Mouse (Mus musculus) kidney, adult 8-10 months (tissue): ENCODE results near the gene Gjb4.

Experiments
- DNase-seq, 2 experiments: peaks; one replicate each; pipeline ENCODE4 v3.0.0; 2022

Gene Gjb4

GRCm38 (mm10) chr4:127353951-127354438 is at the start of gene Gjb4:
Gjb4 (minus strand) TSS chr4:127354081.
- no peak for DNase-seq

- no peak for DNase-seq
Observed at GRCm38 (mm10) chr4:127402614-127403013, 48.7 kb upstream of the Gjb4 start.

- no peak for DNase-seq
Observed at GRCm38 (mm10) chr4:127402166-127402565, 48.3 kb upstream of the Gjb4 start.

- DNase-seq = no peak
Observed at GRCm38 (mm10) chr4:127400165-127401145, 46.6 kb upstream of the Gjb4 start.

- no peak for DNase-seq
Observed at GRCm38 (mm10) chr4:127395591-127395990, 41.7 kb upstream of the Gjb4 start.

GRCm38 (mm10) chr4:127389645-127390044 is 35.8 kb upstream of the Gjb4 start:
- no peak for DNase-seq

GRCm38 (mm10) chr4:127377344-127377743 is 23.5 kb upstream of the Gjb4 start:
- DNase-seq = peak in 1 of 2 experiments; percentile 11

- no peak for DNase-seq
Observed at GRCm38 (mm10) chr4:127375541-127376177, 21.8 kb upstream of the Gjb4 start.

GRCm38 (mm10) chr4:127374645-127375044 is 20.8 kb upstream of the Gjb4 start:
- no peak for DNase-seq

GRCm38 (mm10) chr4:127373491-127373890 is 19.6 kb upstream of the Gjb4 start:
- no peak for DNase-seq

- DNase-seq = no peak
Observed at GRCm38 (mm10) chr4:127371546-127371945, 17.7 kb upstream of the Gjb4 start.

GRCm38 (mm10) chr4:127370447-127370846 is 16.6 kb upstream of the Gjb4 start:
- DNase-seq = no peak

- DNase-seq = peak; percentile 12 to 52
Observed at GRCm38 (mm10) chr4:127368379-127368973, 14.6 kb upstream of the Gjb4 start.

GRCm38 (mm10) chr4:127365834-127366233 is 12.0 kb upstream of the Gjb4 start:
- no peak for DNase-seq

GRCm38 (mm10) chr4:127365433-127365832 is 11.6 kb upstream of the Gjb4 start:
- DNase-seq = no peak

GRCm38 (mm10) chr4:127364431-127364830 is 10.6 kb upstream of the Gjb4 start:
- no peak for DNase-seq

GRCm38 (mm10) chr4:127363331-127363730 is 9.4 kb upstream of the Gjb4 start:
- no peak for DNase-seq

- DNase-seq = no peak
Observed at GRCm38 (mm10) chr4:127362520-127362919, 8.6 kb upstream of the Gjb4 start.

GRCm38 (mm10) chr4:127358018-127358417 is 4.1 kb upstream of the Gjb4 start, which contains the start of gene Gjb5:
Gjb5 (minus strand) TSS chr4:127358181.
- DNase-seq = no peak

- DNase-seq = peak; percentile 4 to 9
Observed at GRCm38 (mm10) chr4:127354506-127355485, 915 bp upstream of the Gjb4 start.

- no peak for DNase-seq
Observed at GRCm38 (mm10) chr4:127352594-127352993, 1.3 kb downstream of the Gjb4 start.
